Mouse (Mus musculus): Measurements from ENCODE around the gene Cacna1a.

Cacna1a gene

GRCm38 (mm10) chr8:84413886-84414851, 25.9 kb downstream of the Cacna1a start:
- peak; percentile 20 for DNase-seq (ENCODE audit: low spot score)

- DNase-seq (ENCODE audit: low spot score), result no peak
Measured at GRCm38 (mm10) chr8:84414918-84415317, 26.7 kb downstream of the Cacna1a start.

GRCm38 (mm10) chr8:84415378-84415898, 27.2 kb downstream of the Cacna1a start:
- DNase-seq (ENCODE audit: low spot score), result peak; percentile 21

GRCm38 (mm10) chr8:84416041-84416440, 27.8 kb downstream of the Cacna1a start:
- DNase-seq (ENCODE audit: low spot score), result no peak

- no peak for DNase-seq (ENCODE audit: low spot score)
Measured at GRCm38 (mm10) chr8:84416915-84417314, 28.7 kb downstream of the Cacna1a start.

GRCm38 (mm10) chr8:84417840-84418239, 29.6 kb downstream of the Cacna1a start:
- no peak for DNase-seq (ENCODE audit: low spot score)

GRCm38 (mm10) chr8:84424426-84424825, 36.2 kb downstream of the Cacna1a start:
- no peak for DNase-seq (ENCODE audit: low spot score)

GRCm38 (mm10) chr8:84426087-84426486, 37.8 kb downstream of the Cacna1a start:
- no peak for DNase-seq (ENCODE audit: low spot score)

- no peak for DNase-seq (ENCODE audit: low spot score)
Measured at GRCm38 (mm10) chr8:84426582-84426981, 38.3 kb downstream of the Cacna1a start.

- DNase-seq (ENCODE audit: low spot score), result no peak
Measured at GRCm38 (mm10) chr8:84428034-84428433, 39.8 kb downstream of the Cacna1a start.

- DNase-seq (ENCODE audit: low spot score), result no peak
Measured at GRCm38 (mm10) chr8:84429014-84429413, 40.8 kb downstream of the Cacna1a start.

- DNase-seq (ENCODE audit: low spot score), result no peak
Measured at GRCm38 (mm10) chr8:84429492-84429891, 41.3 kb downstream of the Cacna1a start.

- DNase-seq (ENCODE audit: low spot score), result no peak
Measured at GRCm38 (mm10) chr8:84435370-84435769, 47.1 kb downstream of the Cacna1a start.

GRCm38 (mm10) chr8:84439813-84440212, 51.6 kb downstream of the Cacna1a start:
- DNase-seq (ENCODE audit: low spot score), result no peak

GRCm38 (mm10) chr8:84442043-84442442, 53.8 kb downstream of the Cacna1a start:
- no peak for DNase-seq (ENCODE audit: low spot score)

- no peak for DNase-seq (ENCODE audit: low spot score)
Measured at GRCm38 (mm10) chr8:84446571-84446991, 58.3 kb downstream of the Cacna1a start.

GRCm38 (mm10) chr8:84454532-84454931, 66.3 kb downstream of the Cacna1a start:
- peak; percentile 78 for DNase-seq (ENCODE audit: low spot score)

GRCm38 (mm10) chr8:84458853-84459252, 70.6 kb downstream of the Cacna1a start:
- no peak for DNase-seq (ENCODE audit: low spot score)

- DNase-seq (ENCODE audit: low spot score), result no peak
Measured at GRCm38 (mm10) chr8:84459276-84459675, 71.0 kb downstream of the Cacna1a start.

- DNase-seq (ENCODE audit: low spot score), result no peak
Measured at GRCm38 (mm10) chr8:84460698-84461097, 72.5 kb downstream of the Cacna1a start.

GRCm38 (mm10) chr8:84466932-84467331, 78.7 kb downstream of the Cacna1a start:
- DNase-seq (ENCODE audit: low spot score), result no peak

GRCm38 (mm10) chr8:84469076-84469475, 80.8 kb downstream of the Cacna1a start:
- DNase-seq (ENCODE audit: low spot score), result no peak

GRCm38 (mm10) chr8:84471271-84471995, 83.2 kb downstream of the Cacna1a start:
- peak; percentile 67 for DNase-seq (ENCODE audit: low spot score)

Data from ovary, postnatal 36 days (tissue).